In the genomic region with DNA sequence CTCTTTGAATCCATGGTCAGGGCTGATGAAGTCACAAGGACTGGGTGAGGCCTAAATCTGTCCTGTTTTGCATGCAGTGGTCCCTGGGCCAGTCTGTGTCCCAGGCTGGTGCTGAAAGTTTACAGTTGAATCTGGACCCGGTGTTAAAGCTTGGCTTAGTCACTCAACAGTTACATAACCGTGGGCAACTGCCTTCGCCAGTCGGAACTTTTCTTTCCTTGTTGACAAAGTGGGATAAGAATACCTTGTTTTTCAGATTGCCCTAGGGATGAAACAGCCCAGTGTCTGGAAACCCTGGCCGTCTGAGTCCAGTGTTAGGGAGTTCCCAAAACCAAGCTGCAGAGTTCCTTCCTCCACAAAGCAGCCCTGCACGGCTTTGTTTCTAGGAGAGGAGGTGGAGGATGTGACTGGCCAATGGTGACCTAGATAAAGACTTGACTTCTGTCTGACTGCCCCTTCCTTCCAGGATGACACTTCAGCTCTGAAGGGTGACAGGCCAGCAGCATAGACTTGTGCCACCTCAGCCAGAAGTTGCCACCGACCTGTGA, we compare ENCODE assay signal across 24 mouse cellular contexts.
DNase-seq lines count a peak whose midpoint lies in the region; ATAC-seq and TF ChIP-seq lines count a peak whose summit lies in the region.
"Had no signal": no experiment of that assay in that cellular context is flagged by ENCODE, and none has a peak within 500 bp of the region (broad histone marks: within the 10 kb centered on the region; RNA-seq: fewer than 3 reads in every experiment).

No protein-coding gene starts in this region.

- in situ Hi-C loops in CH12.LX (cut with MboI; ENCODE audit: low pct_ligation_motif_present, low pct_unique_long_range_greater_than_20kb, low sequenced_read_pairs), result loop anchor here (5.0 kb wide), 1 partner anchor 82 kb away; no protein-coding TSS in a partner anchor

- no peaks in the 10 kb centered on the region for H3K27me3 ChIP-seq in lung, postnatal 0 days (replicated peaks; ENCODE audit: insufficient read depth, low read length)
- no peaks in the 10 kb centered on the region for H3K27me3 ChIP-seq in CH12.LX (replicated peaks)
- H3K27me3 ChIP-seq in kidney, embryonic 14.5 days (ENCODE audit: control insufficient read depth, insufficient read depth, low read length), result no peaks in the 10 kb centered on the region
- H3K27me3 ChIP-seq: embryonic facial prominence, embryonic 12.5 days; embryonic facial prominence, embryonic 15.5 days; forebrain, embryonic 12.5 days; forebrain, embryonic 15.5 days; heart, embryonic 12.5 days; heart, embryonic 15.5 days had no signal

- no peaks in the 10 kb centered on the region for H3K79me2 ChIP-seq in CH12.LX (replicated peaks; ENCODE audit: control insufficient read depth, extremely low read depth, insufficient read depth, poor library complexity, severe bottlenecking)

- dilution Hi-C loops in CH12.LX (cut with MboI; ENCODE audit: extremely low pct_ligation_motif_present, extremely low pct_unique_long_range_greater_than_20kb, low sequenced_read_pairs), result no loop called here

- TF ChIP-seq CTCF in lung, postnatal 0 days (IDR thresholded peaks at IDR 0.05), result no peak
- no peak for TF ChIP-seq CTCF in CH12.LX (conservative IDR thresholded peaks at IDR 0.05 in 1 of 2, IDR thresholded peaks at IDR 0.05 in 1 of 2; ENCODE audit: low read depth in 2 of 2, low read length in 2 of 2)

- peak; percentile 13; the same call in 1 of the 2 replicates for ATAC-seq in frontal cortex, adult (ENCODE audit: low TSS enrichment)
- ATAC-seq in lung, postnatal 0 days, result no peak
- no peak for ATAC-seq in kidney, embryonic 14.5 days (ENCODE audit: low FRiP score, low TSS enrichment)
- ATAC-seq: forebrain, embryonic 15.5 days; hindbrain, postnatal 0 days; inflammation-experienced regulatory T-cells, adult 6 months had no signal

- no peak for DNase-seq in frontal cortex, adult 2 months (ENCODE audit: extremely low spot score in 1 of 2, low spot score in 1 of 2)
- DNase-seq in lung, postnatal 36 days, result peak; percentile 20
- DNase-seq in lung, postnatal 0 days (ENCODE audit: low spot score), result no peak
- DNase-seq in CH12.LX (ENCODE audit: extremely low read depth), result peak; percentile 29
- DNase-seq: cerebellum, adult 11 months; cerebellum, adult 2 months; cerebellum, adult 9-11 months; cerebellum, postnatal 25 days; gastrocnemius, adult 2 months; gastrocnemius, postnatal 14 days; heart, postnatal 10 days; heart, postnatal 4 days had no signal

- H3K9ac ChIP-seq in lung, postnatal 0 days (replicated peaks; ENCODE audit: low read depth), result no peak overlapping the region
- H3K9ac ChIP-seq in CH12.LX (ENCODE audit: insufficient read depth, low read depth), result no peak overlapping the region
- no peak overlapping the region for H3K9ac ChIP-seq in kidney, embryonic 14.5 days (ENCODE audit: low read depth, low read length)
- H3K9ac ChIP-seq: embryonic facial prominence, embryonic 12.5 days; embryonic facial prominence, embryonic 15.5 days; forebrain, embryonic 12.5 days; forebrain, embryonic 15.5 days; heart, embryonic 12.5 days; heart, embryonic 15.5 days; hindbrain, embryonic 14.5 days had no signal

- TF ChIP-seq RAD21 in CH12.LX (IDR thresholded peaks at IDR 0.05; ENCODE audit: low read depth, low read length), result no peak

- no peak overlapping the region for H3K4me2 ChIP-seq in lung, postnatal 0 days (replicated peaks; ENCODE audit: low read depth, low read length)
- peak overlapping the region; percentile 38 for H3K4me2 ChIP-seq in CH12.LX (ENCODE audit: insufficient read depth, low read depth, poor library complexity, severe bottlenecking)
- H3K4me2 ChIP-seq in kidney, embryonic 14.5 days (replicated peaks; ENCODE audit: low read depth, low read length), result no peak overlapping the region
- H3K4me2 ChIP-seq: embryonic facial prominence, embryonic 12.5 days; embryonic facial prominence, embryonic 15.5 days; forebrain, embryonic 12.5 days; forebrain, embryonic 15.5 days; heart, embryonic 12.5 days; heart, embryonic 15.5 days; hindbrain, embryonic 14.5 days had no signal

- no peaks in the 10 kb centered on the region for H3K9me3 ChIP-seq in lung, postnatal 0 days (ENCODE audit: low read length)
- H3K9me3 ChIP-seq in CH12.LX (replicated peaks; ENCODE audit: low read length), result peaks cover 15% of the 10 kb centered on the region
- no peaks in the 10 kb centered on the region for H3K9me3 ChIP-seq in kidney, embryonic 14.5 days (ENCODE audit: control insufficient read depth, low read length)
- H3K9me3 ChIP-seq: embryonic facial prominence, embryonic 12.5 days; embryonic facial prominence, embryonic 15.5 days; forebrain, embryonic 12.5 days; forebrain, embryonic 15.5 days; heart, embryonic 12.5 days; heart, embryonic 15.5 days had no signal

- no peak for TF ChIP-seq EP300 in lung, postnatal 0 days (IDR thresholded peaks at IDR 0.05)
- TF ChIP-seq EP300 in CH12.LX (IDR thresholded peaks at IDR 0.05; ENCODE audit: low read length), result no peak

- TF ChIP-seq POLR2A in CH12.LX (IDR thresholded peaks at IDR 0.05; ENCODE audit: low read depth, low read length), result no peak

- H3K27ac ChIP-seq in lung, postnatal 0 days (ENCODE audit: low read length), result no peak overlapping the region
- H3K27ac ChIP-seq in CH12.LX (ENCODE audit: insufficient read depth, low read depth), result no peak overlapping the region
- no peak overlapping the region for H3K27ac ChIP-seq in kidney, embryonic 14.5 days (ENCODE audit: low read depth, low read length)
- H3K27ac ChIP-seq: embryonic facial prominence, embryonic 12.5 days; embryonic facial prominence, embryonic 15.5 days; forebrain, embryonic 12.5 days; forebrain, embryonic 15.5 days; gastrocnemius, adult 2 months; heart, embryonic 15.5 days; hindbrain, embryonic 14.5 days; hindbrain, postnatal 0 days had no signal

- no peaks in the 10 kb centered on the region for H3K36me3 ChIP-seq in lung, postnatal 0 days (ENCODE audit: insufficient read depth, low read length)
- no peaks in the 10 kb centered on the region for H3K36me3 ChIP-seq in CH12.LX (replicated peaks in 1 of 2; ENCODE audit: control insufficient read depth in 1 of 2, insufficient read depth in 1 of 2, low read length in 1 of 2)
- H3K36me3 ChIP-seq in kidney, embryonic 14.5 days (ENCODE audit: control insufficient read depth, insufficient read depth, low read length), result no peaks in the 10 kb centered on the region
- H3K36me3 ChIP-seq: embryonic facial prominence, embryonic 12.5 days; embryonic facial prominence, embryonic 15.5 days; forebrain, embryonic 12.5 days; forebrain, embryonic 15.5 days; G1E; heart, embryonic 12.5 days; heart, embryonic 15.5 days had no signal

- no peak overlapping the region for H3K4me3 ChIP-seq in lung, postnatal 0 days (ENCODE audit: low read depth, low read length)
- H3K4me3 ChIP-seq in CH12.LX (replicated peaks in 1 of 3; ENCODE audit: low read depth in 2 of 3, low read length in 2 of 3, poor library complexity in 1 of 3), result no peak overlapping the region
- no peak overlapping the region for H3K4me3 ChIP-seq in kidney, embryonic 14.5 days (ENCODE audit: low read length)
- H3K4me3 ChIP-seq: embryonic facial prominence, embryonic 12.5 days; embryonic facial prominence, embryonic 15.5 days; forebrain, embryonic 12.5 days; forebrain, embryonic 15.5 days; gastrocnemius, adult 2 months; heart, embryonic 12.5 days; heart, embryonic 15.5 days had no signal

- WGBS in lung, postnatal 0 days, result 70% methylated on average over 7 of the region's 7 CpGs
- 73% methylated on average over 7 of the region's 7 CpGs for WGBS in kidney, embryonic 14.5 days

- no peaks in the 10 kb centered on the region for H3K4me1 ChIP-seq in lung, postnatal 0 days (ENCODE audit: insufficient read depth, low read depth, low read length)
- peaks cover 4 to 20% of the 10 kb centered on the region in 2 experiments for H3K4me1 ChIP-seq in CH12.LX (ENCODE audit: control insufficient read depth in 1 of 2, insufficient read depth in 2 of 2)
- no peaks in the 10 kb centered on the region for H3K4me1 ChIP-seq in kidney, embryonic 14.5 days (ENCODE audit: control insufficient read depth, insufficient read depth, low read length)
- H3K4me1 ChIP-seq: embryonic facial prominence, embryonic 12.5 days; embryonic facial prominence, embryonic 15.5 days; forebrain, embryonic 12.5 days; forebrain, embryonic 15.5 days; heart, embryonic 12.5 days; heart, embryonic 15.5 days had no signal

TF ChIP-seq in CH12.LX, 34 proteins besides CTCF, POLR2A, EP300 and RAD21:
- TF ChIP-seq RCOR1 (conservative IDR thresholded peaks at IDR 0.05; ENCODE audit: low read depth, low read length), result no peak
- peak; percentile 45; the same call in 1 of the 2 replicates for TF ChIP-seq ETS1 (conservative IDR thresholded peaks at IDR 0.05; ENCODE audit: low read depth, low read length)
- TF ChIP-seq MYC (IDR thresholded peaks at IDR 0.05; ENCODE audit: low read depth, low read length), result no peak
- TF ChIP-seq SMC3 (IDR thresholded peaks at IDR 0.05; ENCODE audit: low read depth, low read length), result no peak

Comparison
In these comparisons a context has a peak if more than half of its experiments do, and no peak if none do; other contexts are left out.
1. DNase-seq: peak in lung, postnatal 36 days (single experiment) and CH12.LX (single experiment); none in frontal cortex, adult 2 months (0 of 2) and lung, postnatal 0 days (single experiment).